Mouse (Mus musculus): ENCODE data around the gene Slc2a4.

GRCm38 (mm10) chr11:69922796-69923195 is 25.2 kb downstream of the Slc2a4 start:
- TF ChIP-seq CTCF (IDR thresholded peaks at IDR 0.05; ENCODE audit: low read depth, low read length) (no peak), POLR2A (IDR thresholded peaks at IDR 0.05; ENCODE audit: insufficient read depth, low read length) (no peak), EP300 (IDR thresholded peaks at IDR 0.05; ENCODE audit: insufficient read depth, low read depth, low read length) (no peak)
